Mouse (Mus musculus) liver, embryonic 14.5 days (tissue): ENCODE data around the gene Speg.

ENCODE experiments used
- CTCF ChIP-seq: IDR thresholded peaks from 2 replicates; pipeline ENCODE4 v1.5.1; 2016; ENCODE audit warnings: antibody characterized with exemption, low read depth, control low read depth
- EP300 ChIP-seq: IDR thresholded peaks from 2 replicates; pipeline ENCODE4 v1.6.1; 2016; ENCODE audit warnings: antibody characterized with exemption, low read depth

- TF ChIP-seq CTCF: no peak
- no peak for TF ChIP-seq EP300
Observed at GRCm38 (mm10) chr1:75349275-75349674, 25.8 kb upstream of the Speg start.
